Mouse (Mus musculus): ENCODE measurements around the gene Rsl24d1. TPM values are rescaled to one million over a fixed set of nuclear protein-coding genes. Genes with fewer than 3 reads are reported as not detected.
"Not testable (repeated sequence)": the region's sequence is repeated elsewhere in the genome, so short reads cannot be mapped to it uniquely, and the experiment has no call there.

Rsl24d1 gene
- total RNA-seq, 2 experiments from 2014 or later, result 34.5 to 36.7 TPM

DNA sequence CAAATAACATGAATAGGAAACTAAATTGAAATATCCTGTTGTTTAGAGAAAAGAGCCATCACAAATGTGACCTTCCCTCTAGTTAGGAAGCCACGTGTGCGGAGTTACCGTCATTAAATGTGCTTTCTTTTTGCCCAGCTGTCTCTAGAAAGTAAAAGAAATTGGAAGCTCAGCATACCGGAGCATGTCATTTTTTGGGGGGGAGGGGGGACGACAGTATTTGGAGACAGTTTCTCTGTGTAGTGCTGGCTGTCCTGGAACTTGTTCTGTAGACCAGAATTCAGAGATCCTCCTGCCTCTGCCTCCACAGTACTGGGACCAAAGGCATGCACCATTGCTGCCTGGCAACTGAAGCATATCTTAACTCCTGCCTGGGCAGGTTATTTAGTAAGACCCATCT, 11.7 kb upstream of the Rsl24d1 start, which contains the start of gene Khdc3:
Gene Khdc3 (plus strand): TSS at position 301 of the 400 bp plus-strand sequence.
- no peak for DNase-seq (ENCODE audit: low spot score)

DNA sequence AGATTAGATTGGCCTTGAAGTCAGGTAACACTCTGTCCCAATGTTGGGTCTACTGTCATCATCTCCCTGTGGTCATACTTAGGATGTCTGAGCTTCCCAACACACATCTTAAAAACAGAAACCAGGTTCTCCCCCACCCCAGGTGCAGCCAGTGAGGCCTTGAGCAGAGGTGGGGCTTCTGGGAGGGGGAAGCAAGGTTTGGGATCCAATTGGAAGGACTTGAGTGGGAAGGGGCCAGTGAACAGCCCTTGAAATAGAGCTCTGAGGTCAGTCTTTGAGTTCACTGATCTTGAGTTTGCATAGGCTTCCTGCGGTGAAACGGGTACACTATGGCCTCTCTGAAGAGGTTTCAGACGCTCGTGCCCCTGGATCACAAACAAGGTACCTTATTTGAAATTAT, 11.0 kb upstream of the Rsl24d1 start, which contains the start of gene Gm20509:
Gene Gm20509 (plus strand): TSS at position 290 of the 400 bp plus-strand sequence.
- DNase-seq (ENCODE audit: low spot score), result no peak

DNA sequence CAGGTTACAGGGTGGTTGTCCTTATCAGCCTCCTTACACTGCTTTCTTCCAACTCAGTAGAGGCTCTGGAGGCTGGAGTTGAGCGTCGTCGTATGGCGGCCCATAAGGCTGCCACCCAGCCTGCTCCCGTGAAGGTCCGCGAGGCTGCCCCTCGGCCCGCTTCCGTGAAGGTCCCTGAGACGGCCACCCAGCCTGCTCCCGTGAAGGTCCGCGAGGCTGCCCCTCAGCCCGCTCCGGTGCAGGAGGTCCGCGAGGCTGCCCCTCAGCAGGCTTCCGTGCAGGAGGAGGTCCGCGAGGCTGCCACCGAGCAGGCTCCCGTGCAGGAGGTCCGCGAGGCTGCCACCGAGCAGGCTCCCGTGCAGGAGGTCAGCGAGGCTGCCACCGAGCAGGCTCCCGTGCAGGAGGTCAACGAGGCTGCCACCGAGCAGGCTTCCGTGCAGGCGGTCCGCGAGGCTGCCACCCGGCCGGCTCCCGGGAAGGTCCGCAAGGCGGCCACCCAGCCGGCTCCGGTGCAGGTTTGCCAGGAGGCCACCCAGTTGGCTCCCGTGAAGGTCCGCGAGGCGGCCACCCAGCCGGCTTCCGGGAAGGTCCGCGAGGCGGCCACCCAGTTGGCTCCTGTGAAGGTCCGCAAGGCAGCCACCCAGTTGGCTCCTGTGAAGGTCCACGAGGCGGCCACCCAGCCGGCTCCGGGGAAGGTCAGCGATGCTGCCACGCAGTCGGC, 9.9 kb upstream of the Rsl24d1 start:
- DNase-seq (ENCODE audit: low spot score), result peak; percentile 28

DNA sequence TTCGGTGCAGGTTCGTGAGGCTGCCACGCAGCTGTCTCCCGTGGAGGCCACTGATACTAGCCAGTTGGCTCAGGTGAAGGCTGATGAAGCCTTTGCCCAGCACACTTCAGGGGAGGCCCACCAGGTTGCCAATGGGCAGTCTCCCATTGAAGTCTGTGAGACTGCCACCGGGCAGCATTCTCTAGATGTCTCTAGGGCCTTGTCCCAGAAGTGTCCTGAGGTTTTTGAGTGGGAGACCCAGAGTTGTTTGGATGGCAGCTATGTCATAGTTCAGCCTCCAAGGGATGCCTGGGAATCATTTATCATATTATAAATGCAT, 9.4 kb upstream of the Rsl24d1 start:
- no peak for DNase-seq (ENCODE audit: low spot score)

DNA sequence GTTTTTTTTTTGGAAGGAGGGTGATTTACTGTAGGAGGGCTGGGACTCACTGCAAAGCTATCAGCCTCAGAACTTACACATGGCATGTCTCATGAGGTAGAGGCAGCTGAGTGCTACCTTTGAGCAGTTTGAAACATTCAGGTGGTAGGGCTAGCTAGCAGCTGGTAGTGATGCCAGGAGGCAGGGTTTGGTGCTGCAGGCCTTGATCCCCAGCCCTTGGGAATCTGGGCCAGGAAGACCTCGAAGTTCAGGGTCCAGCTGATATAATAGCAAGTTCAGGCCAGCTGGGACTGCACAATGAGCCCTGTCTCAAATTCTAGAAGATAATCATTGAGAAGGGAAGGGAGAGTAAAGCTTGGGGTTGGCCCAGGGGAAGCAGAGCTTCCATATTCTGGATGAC, 8.1 kb upstream of the Rsl24d1 start:
- DNase-seq (ENCODE audit: low spot score), result no peak

DNA sequence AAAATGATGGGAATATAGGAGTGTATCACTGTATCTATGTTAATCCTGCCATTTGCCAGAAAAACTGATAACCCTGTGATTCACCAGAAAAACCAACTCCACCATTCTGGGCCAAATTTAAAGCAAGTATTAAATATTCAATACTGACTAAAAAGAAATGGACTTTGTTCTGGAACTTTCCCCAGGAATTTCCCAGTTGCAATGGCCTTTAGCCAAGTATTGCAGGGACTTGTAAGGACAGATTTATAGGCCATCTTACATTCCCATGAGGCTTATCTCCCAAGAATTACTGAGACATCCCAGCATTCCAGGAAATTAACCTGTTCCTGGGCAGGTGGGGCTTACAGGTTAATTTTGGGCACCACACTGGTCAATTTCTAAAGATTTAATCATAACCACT, 7.5 kb upstream of the Rsl24d1 start:
- DNase-seq (ENCODE audit: low spot score), result no peak

DNA sequence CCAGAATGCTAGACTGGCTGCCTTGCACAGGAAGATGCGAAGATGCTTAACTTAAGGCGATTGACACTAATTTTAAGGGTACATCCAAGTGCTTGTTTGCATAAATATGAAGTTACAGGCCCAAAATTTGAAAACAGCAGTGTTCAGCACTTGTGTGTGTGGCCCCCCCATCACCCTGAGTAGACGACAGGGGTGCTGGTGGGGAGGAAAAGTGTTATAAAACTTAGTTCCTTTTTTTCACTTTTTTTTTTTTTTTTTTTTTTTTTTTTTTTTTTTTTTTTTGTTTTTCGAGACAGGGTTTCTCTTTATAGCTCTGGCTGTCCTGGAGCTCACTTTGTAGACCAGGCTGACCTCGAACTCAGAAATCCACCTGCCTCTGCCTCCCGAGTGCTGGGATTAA, 3.5 kb downstream of the Rsl24d1 start:
- DNase-seq (ENCODE audit: low spot score), result not testable (repeated sequence)

DNA sequence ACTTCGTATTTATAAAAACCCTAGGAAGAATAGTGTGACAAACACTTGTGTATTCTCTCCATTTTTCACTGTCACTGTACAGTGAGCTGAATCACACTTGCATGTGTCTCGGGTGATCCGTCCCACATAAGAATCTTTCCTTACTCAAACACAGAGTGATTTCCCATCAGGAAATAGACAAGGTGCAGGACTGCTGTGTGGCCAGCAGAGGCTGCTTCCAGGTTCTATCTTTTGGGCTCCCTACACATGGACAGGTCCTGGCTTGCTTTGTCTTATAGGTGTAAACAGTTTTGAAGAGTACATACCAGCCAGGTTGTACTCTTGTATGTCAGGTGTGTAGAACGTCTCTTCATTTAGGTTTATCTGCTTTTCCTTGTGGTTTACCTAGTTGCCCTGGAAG, 4.8 kb downstream of the Rsl24d1 start:
- no peak for DNase-seq (ENCODE audit: low spot score)

DNA sequence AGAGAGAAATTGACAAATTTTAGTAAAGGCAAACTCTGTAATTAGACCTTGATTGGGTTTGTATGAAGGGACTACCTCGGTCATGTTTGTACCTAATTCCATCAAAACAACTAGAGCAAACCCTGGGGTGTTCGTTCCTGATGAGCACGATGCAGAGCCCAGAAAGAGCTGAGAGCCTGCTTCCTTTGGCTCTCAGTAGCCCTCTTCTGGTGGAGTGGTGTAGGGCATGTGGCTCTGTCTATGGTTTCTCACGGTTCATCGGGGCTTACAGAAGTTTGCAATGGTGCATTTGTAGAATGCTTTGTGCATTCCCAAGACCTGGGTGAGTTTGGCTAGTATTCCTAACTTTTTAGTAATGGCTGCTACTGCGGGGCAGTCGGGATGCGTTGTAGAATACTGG, 8.5 kb downstream of the Rsl24d1 start:
- DNase-seq (ENCODE audit: low spot score), result no peak

DNA sequence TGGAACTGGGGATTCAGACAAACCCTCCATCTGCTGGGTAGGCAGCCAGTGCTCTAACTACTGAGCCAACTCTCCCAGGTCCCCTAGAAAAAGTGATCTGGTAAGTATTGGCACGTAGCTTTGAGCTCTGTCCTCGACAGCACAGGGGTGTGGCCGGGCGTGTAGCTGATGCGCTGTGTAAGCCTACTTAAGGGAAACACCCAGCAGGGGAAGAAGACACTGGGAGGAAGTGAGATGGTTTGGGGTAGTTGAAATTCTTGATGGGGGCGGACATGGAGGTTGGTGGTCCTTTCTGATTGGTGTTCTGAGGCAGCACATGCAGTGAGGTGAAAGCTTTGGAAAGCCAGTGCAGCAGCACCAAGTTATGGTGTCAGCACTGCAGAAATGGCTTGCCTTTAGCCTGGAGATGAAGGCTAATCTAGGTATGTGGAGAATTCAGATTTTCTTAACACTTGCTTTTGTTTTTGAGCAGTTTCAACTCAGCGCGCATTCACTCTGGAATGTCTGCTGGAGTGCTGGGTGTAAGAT, 11.9 kb downstream of the Rsl24d1 start:
- DNase-seq (ENCODE audit: low spot score), result no peak

DNA sequence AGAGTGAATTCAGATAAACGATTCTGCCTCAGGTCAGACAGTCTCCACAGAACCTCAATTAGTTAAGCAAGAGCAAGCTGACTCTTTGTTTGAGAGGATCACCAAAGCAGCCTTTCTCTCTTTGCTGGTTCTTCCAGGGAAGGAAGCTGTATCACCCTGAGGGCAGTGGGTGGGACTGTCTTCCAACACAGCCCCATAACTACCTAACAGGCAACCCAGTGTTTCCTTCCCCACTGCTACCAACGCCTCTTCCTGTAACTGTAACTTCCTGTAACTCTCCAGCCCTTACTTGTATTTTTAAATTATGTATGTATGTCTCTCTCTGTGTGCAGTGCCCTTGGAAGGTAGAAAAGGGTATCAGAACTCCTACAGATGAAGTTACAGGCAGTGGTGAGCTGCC, 14.2 kb downstream of the Rsl24d1 start:
- no peak for DNase-seq (ENCODE audit: low spot score)

DNA sequence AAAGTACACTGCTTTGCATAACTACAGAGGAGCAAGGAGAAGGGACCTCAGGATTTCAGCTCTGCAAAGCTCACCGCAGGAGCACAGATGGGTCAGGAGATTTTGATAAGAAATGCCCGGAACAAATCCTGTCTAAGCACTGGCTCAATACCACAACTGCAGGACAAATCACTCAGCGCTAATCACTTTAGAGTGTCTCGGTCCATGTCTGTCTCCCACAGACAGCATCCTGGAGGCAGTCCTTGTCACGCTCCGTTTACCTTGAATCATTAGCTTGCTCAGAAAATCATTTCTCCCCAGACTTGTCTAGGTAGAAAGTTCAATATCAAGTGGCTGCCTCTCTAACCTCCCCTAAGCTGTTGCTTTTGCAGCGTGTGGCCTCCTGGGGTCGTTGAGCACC, 16.6 kb downstream of the Rsl24d1 start:
- no peak for DNase-seq (ENCODE audit: low spot score)

DNA sequence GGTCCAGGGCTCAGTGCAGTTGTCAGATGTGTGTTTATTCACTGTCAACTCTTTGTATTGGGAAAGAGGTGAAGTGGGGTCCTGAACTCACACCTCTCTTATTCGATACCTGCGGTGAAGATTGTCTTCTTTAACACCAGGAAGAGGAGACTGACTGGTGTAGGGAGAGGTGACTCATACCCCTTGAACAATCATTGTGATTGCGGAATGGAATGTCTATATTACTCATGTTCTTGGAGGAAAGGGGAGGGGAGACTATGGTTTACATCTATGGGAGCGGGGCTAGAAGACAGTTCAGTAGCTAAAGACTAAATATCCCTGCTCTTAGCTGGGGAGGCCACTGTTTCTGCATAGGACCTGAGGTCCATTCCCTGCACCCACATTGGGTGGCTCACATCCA, 17.3 kb downstream of the Rsl24d1 start:
- DNase-seq (ENCODE audit: low spot score), result no peak

DNA sequence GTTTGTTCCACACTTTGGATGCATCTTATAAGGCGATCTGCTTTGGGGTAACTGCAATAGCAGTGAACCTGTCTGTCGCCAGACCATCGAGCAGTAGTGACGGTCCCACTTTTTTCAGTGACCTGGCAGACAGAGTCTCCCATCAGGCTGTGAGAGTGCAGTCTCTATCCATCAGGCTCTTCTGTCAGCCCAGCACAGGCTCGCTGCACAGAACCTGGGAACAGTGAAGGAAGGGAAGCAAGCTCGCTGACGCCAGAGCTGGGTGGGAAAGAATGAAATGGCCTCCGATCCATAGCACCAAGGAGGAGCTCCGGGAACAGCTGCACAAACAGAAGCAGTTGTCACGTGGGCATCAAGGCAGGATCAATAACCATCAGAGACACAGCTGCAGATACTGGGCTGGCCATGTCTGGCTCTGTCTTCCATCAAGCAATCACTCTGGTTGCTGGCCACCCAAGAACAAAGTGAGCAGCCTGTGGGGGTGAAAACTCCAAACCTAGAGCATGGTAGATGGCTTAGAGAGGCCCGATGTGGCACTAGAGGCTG, 24.2 kb downstream of the Rsl24d1 start:
- DNase-seq (ENCODE audit: low spot score), result no peak

DNA sequence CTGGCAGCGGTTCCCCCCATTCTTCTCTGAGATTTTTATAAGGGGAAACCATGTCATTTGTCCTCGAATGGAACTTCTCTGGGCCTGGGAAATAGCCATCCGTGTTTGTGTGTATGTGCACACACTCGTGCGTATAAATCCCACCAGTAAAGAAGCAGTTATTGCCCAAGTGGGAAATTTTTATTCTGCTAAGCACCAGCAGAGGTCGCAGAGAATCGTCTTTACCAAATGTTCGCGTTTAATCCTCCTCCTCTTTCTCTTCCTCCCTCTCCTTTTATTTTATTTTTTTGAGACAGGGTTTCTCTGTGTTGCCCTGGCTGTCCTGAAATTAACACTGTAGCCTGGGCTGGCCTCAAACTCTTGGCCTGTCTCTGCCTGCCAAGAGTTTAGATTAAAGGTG, 41.1 kb downstream of the Rsl24d1 start:
- no peak for DNase-seq (ENCODE audit: low spot score)

DNA sequence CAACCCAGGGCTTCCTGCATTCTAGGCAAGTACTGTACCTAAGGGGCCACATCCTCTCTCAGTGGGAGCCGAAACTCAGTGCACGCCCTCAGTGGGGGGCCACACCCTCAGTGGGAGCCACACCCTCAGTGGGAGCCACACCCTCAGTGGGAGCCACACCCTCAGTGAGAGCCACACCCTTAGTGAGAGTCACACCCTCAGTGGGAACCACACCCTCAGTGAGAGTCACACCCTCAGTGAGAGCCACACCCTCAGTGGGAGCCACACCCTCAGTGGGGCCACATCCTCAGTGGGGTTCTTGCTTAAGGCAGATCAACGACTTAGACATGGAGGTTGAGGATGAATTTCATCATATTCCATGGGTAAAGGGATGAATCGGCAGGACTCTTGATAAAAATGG, 44.7 kb downstream of the Rsl24d1 start:
- DNase-seq (ENCODE audit: low spot score), result no peak

DNA sequence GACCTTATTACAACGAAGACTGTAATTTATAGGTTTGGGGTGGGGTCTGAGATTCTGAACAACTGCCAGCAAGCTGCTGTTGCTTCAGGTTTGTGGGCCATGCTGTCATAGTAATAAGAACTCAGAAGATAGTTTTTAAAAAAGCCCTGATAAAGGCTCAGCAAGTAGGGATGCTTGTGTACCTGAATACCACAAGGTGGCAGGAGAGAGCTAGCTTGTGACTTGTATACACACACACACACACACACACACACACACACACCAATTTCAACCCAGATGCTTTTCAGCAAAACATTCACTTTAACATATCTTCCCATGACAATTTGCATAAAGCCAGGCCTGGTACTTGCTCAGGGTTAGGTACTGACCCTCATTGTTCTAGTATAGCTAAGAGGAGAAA, 46.0 kb downstream of the Rsl24d1 start:
- no peak for DNase-seq (ENCODE audit: low spot score)

DNA sequence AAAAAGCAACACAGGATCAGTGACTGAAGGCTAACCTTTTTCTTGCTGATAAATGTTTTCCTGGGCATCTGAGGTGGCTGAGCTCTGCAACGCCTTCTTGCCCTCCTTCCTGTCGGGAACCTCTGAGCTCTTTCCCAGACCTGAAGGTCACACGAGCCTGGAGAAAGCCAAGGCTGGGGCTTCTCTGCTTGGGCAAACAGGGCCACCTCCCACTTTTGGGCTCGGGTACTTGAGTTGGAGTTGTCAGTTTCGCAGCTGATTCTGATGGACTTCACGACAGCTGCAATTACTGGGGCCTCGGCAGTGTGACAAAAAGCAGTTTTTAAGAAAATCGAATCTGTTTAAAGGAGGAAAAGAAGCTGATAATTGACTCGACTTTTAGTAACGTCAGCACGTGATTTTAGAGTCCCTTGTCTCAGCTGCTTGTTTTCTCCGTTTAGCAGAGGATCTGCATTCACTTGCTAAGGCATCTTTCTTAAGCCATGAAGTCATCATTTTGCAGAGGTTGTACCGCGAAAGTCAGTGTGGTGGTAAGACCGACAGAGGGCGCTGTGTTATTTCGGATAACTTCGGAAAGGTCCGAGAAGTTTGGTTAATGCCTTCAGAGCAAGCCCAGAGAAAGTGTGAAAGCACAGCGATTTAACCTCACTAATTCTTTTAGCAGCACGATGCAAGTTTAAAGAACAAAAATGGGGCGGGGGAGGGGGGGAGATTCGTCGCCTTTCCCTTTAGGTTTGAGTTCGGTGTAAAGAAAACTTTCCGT, 49.5 kb downstream of the Rsl24d1 start:
- peak; percentile 67 for DNase-seq (ENCODE audit: low spot score)

DNA sequence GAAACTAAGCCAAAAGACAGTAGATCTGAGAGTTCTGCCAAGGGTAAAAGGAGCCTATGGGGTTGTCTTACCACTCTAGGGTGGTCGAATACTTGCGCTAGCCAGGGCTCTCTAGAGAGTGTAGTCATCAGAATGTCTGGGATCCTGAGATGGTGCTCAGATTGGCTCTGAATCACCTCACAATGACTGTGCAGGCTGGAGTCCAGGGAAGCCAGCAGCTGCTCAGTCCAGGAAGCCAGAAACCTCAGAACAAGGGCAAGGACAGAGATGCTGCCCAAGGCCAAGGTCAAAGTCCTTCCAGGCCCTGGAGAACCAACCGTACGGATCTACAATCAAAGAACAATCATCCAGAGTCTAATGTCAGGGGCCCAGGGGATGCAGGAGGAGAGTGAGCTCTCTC, 52.4 kb downstream of the Rsl24d1 start:
- DNase-seq (ENCODE audit: low spot score), result no peak
